Mouse (Mus musculus): Measurements from ENCODE around the gene Mrpl38.
A peak's percentile ranks its signal among the peaks of the same experiment; 100 is the strongest.
"Not testable (repeated sequence)": the region's sequence is repeated elsewhere in the genome, so short reads cannot be mapped to it uniquely, and the experiment has no call there.

The Mrpl38 gene

GRCm38 (mm10) chr11:116143468-116143867, 4.8 kb upstream of the Mrpl38 start:
- no peak for DNase-seq (ENCODE audit: low read depth)

- peak; percentile 53 for DNase-seq (ENCODE audit: low read depth)
Measured at GRCm38 (mm10) chr11:116142211-116142991, 3.7 kb upstream of the Mrpl38 start.

GRCm38 (mm10) chr11:116138096-116138467, 586 bp downstream of the Mrpl38 start:
- no peak for DNase-seq (ENCODE audit: low read depth)

- DNase-seq (ENCODE audit: low read depth): no peak
Measured at GRCm38 (mm10) chr11:116134171-116134570, 4.5 kb downstream of the Mrpl38 start.

GRCm38 (mm10) chr11:116133497-116133896, 5.2 kb downstream of the Mrpl38 start:
- DNase-seq (ENCODE audit: low read depth): no peak

GRCm38 (mm10) chr11:116132366-116133333, 6.0 kb downstream of the Mrpl38 start:
- DNase-seq (ENCODE audit: low read depth): no peak

GRCm38 (mm10) chr11:116131349-116132170, 7.1 kb downstream of the Mrpl38 start:
- DNase-seq (ENCODE audit: low read depth): no peak

- peak; percentile 67 for DNase-seq (ENCODE audit: low read depth)
Measured at GRCm38 (mm10) chr11:116130488-116131205, 8.0 kb downstream of the Mrpl38 start, which contains the start of gene Trim65. TSS of gene Trim65 (minus strand) at chr11:116131128.

- DNase-seq (ENCODE audit: low read depth): no peak
Measured at GRCm38 (mm10) chr11:116129993-116130487, 8.6 kb downstream of the Mrpl38 start.

GRCm38 (mm10) chr11:116129091-116129790, 9.4 kb downstream of the Mrpl38 start:
- no peak for DNase-seq (ENCODE audit: low read depth)

GRCm38 (mm10) chr11:116127986-116128385, 10.7 kb downstream of the Mrpl38 start:
- DNase-seq (ENCODE audit: low read depth): no peak

- no peak for DNase-seq (ENCODE audit: low read depth)
Measured at GRCm38 (mm10) chr11:116127156-116127980, 11.3 kb downstream of the Mrpl38 start, which contains the start of gene Trim47. TSS of gene Trim47 (minus strand) at chr11:116127210.

GRCm38 (mm10) chr11:116126261-116126660, 12.4 kb downstream of the Mrpl38 start:
- no peak for DNase-seq (ENCODE audit: low read depth)

- not testable (repeated sequence) for DNase-seq (ENCODE audit: low read depth)
Measured at GRCm38 (mm10) chr11:116121731-116122245, 16.9 kb downstream of the Mrpl38 start.

GRCm38 (mm10) chr11:116117819-116118218, 20.8 kb downstream of the Mrpl38 start:
- no peak for DNase-seq (ENCODE audit: low read depth)

GRCm38 (mm10) chr11:116117241-116117640, 21.4 kb downstream of the Mrpl38 start:
- DNase-seq (ENCODE audit: low read depth): peak; percentile 78

- no peak for DNase-seq (ENCODE audit: low read depth)
Measured at GRCm38 (mm10) chr11:116111611-116112203, 27.0 kb downstream of the Mrpl38 start.

GRCm38 (mm10) chr11:116111067-116111466, 27.6 kb downstream of the Mrpl38 start:
- DNase-seq (ENCODE audit: low read depth): no peak

GRCm38 (mm10) chr11:116110540-116110939, 28.1 kb downstream of the Mrpl38 start:
- no peak for DNase-seq (ENCODE audit: low read depth)
